Mouse (Mus musculus) common myeloid progenitor, adult 5-6 weeks (primary cell): ENCODE results near the gene Heph. TPM values are rescaled to one million over a fixed set of nuclear protein-coding genes. Genes with fewer than 3 reads are reported as not detected.
A peak's percentile ranks its signal among the peaks of the same experiment; 100 is the strongest.
"Not testable (repeated sequence)": the region's sequence is repeated elsewhere in the genome, so short reads cannot be mapped to it uniquely, and the experiment has no call there.

ENCODE experiments used
- ATAC-seq: replicated peaks from 2 replicates; pipeline ENCODE4 v1.8.0; 2016; ENCODE audit warnings: low read depth, mild to moderate bottlenecking, moderate TSS enrichment, inconsistent platforms; ENCODE audit not compliant: poor library complexity, severe bottlenecking
- total RNA-seq: library from RNA; stranded (forward); fragments of 200-1000, 187-1606 nt; gene quantifications from 2 replicates; pipeline ENCODE4 v1.2.3, GENCODE M21; 2017

Heph gene
- total RNA-seq = 0.05 TPM in 1 of 2 replicates, not detected in the other

DNA sequence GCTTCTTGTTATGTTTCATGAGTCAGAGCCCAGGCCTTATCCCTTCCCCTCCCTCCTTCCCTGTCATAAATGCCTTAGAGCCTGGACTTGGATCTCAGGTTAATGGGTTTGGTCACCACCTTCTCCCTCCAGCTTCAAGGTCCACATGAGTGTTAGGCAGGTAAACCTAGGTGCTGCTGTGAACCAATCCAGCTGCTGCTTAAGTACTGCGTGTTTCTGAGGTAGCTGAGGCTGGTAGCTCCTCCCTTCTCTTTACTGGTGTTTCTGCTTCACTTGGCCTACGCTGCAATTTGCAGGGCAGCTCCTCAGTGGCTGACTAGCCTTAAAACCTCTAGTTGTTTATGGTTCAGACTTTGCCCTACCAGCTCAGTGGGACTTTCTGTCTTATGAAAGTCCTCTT lies at the start of gene Heph:
Heph (plus strand) TSS at position 211 of the 400 bp plus-strand sequence.
- no peak for ATAC-seq

DNA sequence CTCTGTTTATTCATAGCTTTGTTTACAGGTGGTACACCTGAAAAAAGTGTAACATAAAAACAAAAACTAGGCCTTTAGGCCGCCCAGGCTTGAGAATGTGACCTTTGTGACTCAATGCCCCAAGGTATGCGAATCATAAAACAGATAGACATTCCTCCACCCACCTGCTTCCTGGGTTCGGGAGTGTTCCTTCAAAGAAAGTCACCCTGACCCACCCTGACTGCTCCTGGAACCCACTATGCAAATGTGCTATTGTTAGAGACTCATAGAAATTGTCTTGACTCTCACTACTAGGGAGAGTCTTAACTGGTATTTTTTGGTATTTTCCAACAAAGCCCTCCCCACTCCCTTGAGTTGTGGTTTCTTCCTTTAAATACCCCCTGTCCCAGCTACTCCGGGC lies 39.8 kb upstream of the Heph start:
- not testable (repeated sequence) for ATAC-seq

DNA sequence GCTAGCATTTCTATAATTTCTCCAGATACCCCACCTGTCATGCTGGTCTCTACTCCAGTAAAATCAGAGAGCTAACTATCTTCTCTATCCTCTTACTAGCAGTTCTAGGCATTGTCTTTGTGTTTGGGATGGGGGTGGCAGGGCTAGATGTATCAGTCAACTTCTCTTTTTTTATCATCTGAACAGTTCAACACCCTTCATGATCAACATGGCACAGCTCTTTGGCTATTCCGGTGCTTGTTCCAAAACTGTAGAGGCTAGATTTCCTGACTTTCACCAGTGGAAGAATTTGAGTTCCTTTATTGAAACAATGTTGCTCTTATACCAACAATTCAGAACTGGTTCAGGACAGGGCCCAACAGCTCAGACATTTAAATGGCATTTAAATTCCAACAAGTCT lies 38.2 kb upstream of the Heph start:
- ATAC-seq = no peak

DNA sequence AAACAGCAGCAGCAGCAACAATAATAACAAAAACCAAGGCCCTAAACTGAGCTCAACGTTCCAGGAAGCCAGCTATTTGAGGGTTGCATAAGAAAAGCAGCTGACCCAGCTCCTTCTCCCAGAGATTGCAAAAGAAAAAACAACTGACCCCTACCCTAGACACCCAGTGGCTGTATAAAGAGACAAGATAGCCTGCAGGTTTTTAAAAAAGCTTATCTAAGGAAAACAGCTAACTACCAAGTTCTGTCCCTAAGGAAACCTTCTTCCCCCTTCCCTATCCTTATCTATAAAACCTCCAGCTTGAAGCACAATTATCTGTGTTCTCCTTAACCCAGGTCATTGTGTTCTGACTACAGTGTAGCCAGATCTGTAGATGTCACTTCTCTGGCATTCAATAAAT lies 37.4 kb upstream of the Heph start:
- ATAC-seq = 0 out of 2 replicates have a peak, but pooled peaks have one; percentile 22

DNA sequence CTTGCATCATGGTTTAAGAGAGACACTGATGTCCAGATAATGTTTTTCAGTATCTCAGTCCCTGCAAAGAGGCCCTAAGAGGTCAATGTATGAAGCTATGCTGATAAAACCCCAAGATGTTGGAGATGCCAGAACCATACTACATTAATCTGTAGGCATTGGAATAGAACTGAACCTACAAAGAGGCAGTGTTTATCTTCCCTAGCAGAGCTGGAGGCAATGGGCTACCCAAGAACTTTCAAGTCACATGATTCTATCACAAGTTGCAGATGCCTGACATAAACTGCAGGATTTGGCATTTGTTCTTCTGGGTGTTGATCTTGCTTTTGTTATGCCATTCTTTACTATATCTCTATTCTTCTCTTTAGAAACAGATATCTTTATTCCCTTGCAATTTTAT lies 35.8 kb upstream of the Heph start:
- ATAC-seq = no peak

DNA sequence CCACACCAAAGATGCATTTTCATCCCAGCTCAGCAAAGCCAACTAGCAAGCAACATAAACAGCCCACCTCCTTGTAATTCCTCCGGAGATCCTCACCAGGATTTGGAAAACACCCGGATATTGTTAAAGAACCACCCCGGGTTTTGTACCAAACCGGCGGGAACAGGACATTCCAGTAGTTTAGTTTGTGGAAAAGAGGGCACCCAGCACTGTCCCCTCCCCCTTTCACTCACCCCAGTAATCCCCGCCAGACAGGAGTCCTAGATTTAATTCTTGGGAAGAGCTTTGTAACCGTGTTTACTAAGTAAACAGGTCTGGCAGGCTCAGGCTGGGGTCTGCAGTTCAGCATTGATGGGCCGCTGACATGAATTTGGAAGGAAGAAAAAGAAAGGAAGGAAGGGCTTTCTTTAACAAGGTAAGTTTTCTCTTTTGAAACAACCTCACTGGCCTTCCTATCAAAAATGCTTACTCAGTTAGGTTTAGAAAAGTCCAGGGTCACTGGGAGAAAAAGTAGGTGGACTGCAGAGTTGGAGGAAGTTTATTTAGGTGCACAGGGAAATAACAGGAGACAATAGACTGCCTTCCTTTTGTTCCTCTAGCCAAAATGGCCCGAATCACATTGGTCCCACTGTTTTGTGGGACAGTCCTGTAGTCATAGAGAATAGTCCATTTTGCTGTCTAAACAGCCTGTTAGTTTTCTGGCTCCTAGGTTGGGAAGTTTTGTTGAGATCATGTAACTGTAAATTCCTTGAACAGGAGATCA lies 1.2 kb downstream of the Heph start, which contains the start of gene Hsf3:
Hsf3 (minus strand) TSS at position 94 of the 763 bp plus-strand sequence.
- ATAC-seq = no peak

DNA sequence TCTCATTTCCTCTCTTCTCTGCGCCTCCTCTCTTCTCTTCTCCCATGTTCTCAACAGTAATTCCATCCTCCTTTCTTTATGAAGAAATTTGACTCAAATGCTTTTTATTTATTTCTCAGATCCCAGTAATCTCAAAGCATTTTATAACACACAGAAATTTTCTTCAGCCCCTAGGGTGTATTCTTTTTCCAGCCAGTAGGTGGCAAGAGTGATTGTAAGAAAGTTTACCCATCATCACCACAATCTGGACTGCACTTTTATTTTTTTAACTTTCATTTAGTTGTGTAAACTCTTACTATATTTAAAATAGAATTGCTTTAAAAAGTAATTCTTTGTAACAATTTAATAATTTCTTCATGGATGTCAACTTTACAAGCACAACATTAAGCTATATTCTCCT lies 46.4 kb downstream of the Heph start:
- no peak for ATAC-seq

Other genes with a start within 250 kb of the Heph start
- 0.49 TPM in 1 of 2 replicates, not detected in the other for gene Vsig4, start 161.9 kb upstream of the Heph start, total RNA-seq
- not detected in 2 replicates for gene Hsf3, start 935 bp downstream of the Heph start, total RNA-seq